Mouse (Mus musculus) midbrain, embryonic 11.5 days (tissue): Measurements from ENCODE around the gene Vps13d. TPM values are rescaled to one million over a fixed set of nuclear protein-coding genes. Genes with fewer than 3 reads are reported as not detected.

ENCODE experiments used
- ATAC-seq: fragments of 200-750 bp; cut with Nextera tagmentation; 2 replicates; pipeline ENCODE4 v1.8.0; 2017; ENCODE audit warnings: moderate TSS enrichment, moderate library complexity; ENCODE audit not compliant: low FRiP score
- DNase-seq: peaks from one replicate; pipeline ENCODE4 v3.0.0; 2015; ENCODE audit warnings: low spot score; ENCODE audit errors: missing footprints
- H3K27ac ChIP-seq: fragments of 300-500 bp; sonication (generic); 2 replicates; pipeline ENCODE4 v1.5.1; 2014; ENCODE audit warnings: low read depth, low read length
- H3K27me3 ChIP-seq: fragments of 300-500 bp; sonication (generic); 2 replicates; pipeline ENCODE4 v1.6.1; 2014; ENCODE audit warnings: mild to moderate bottlenecking, low read length, moderate library complexity, mixed read lengths; ENCODE audit not compliant: control insufficient read depth, insufficient read depth
- H3K36me3 ChIP-seq: fragments of 300-500 bp; sonication (generic); 2 replicates; pipeline ENCODE4 v1.6.1; 2014; ENCODE audit warnings: mild to moderate bottlenecking, low read length, moderate library complexity, mixed read lengths; ENCODE audit not compliant: control insufficient read depth, insufficient read depth
- H3K4me1 ChIP-seq: fragments of 300-500 bp; sonication (generic); 2 replicates; pipeline ENCODE4 v1.6.1; 2014; ENCODE audit warnings: low read length; ENCODE audit not compliant: control insufficient read depth, insufficient read depth
- H3K4me2 ChIP-seq: fragments of 300-500 bp; sonication (generic); 2 replicates; pipeline ENCODE4 v1.6.1; 2014; ENCODE audit warnings: mild to moderate bottlenecking, moderate library complexity
- H3K4me3 ChIP-seq: fragments of 300-500 bp; sonication (generic); 2 replicates; pipeline ENCODE4 v1.5.1; 2014; ENCODE audit warnings: low read depth, low read length
- H3K9ac ChIP-seq: fragments of 300-500 bp; sonication (generic); 2 replicates; pipeline ENCODE4 v1.6.1; 2014; ENCODE audit warnings: low read length
- H3K9me3 ChIP-seq: fragments of 300-500 bp; sonication (generic); 2 replicates; pipeline ENCODE4 v1.6.1; 2016; ENCODE audit warnings: low read length; ENCODE audit not compliant: control insufficient read depth
- WGBS: fragments of 180-500 bp; shearing (Covaris S2); extraction: QIAGEN DNeasy Blood & Tissue Kit; methylation state at CpG from one replicate; pipeline ENCODE4 v1.1.7; 2014; 5-methylcytosine and 5-hydroxymethylcytosine counted together
- polyA plus RNA-seq: library from polyadenylated mRNA; unstranded; fragments of >200 nt; fragmentation: Nextera tagmentation; extraction: Ambion mirVana; gene quantifications from 2 replicates; pipeline ENCODE4 v1.2.1, GENCODE M21; 2014

Gene Vps13d
- polyA plus RNA-seq, 1 experiment from 2014 or later, result 8.7 TPM

- no peak for DNase-seq
- H3K4me1 ChIP-seq, result no peaks in the 10 kb centered on the region
- WGBS, result 73% methylated on average over 1 of the region's 1 CpGs
Measured at GRCm38 (mm10) chr4:144995826-144996225, 199.0 kb downstream of the Vps13d start.

GRCm38 (mm10) chr4:144993047-144993917 lies 201.5 kb downstream of the Vps13d start:
- no peaks in the 10 kb centered on the region for H3K9me3 ChIP-seq
- 74% methylated on average over 9 of the region's 9 CpGs for WGBS
- no peak overlapping the region for H3K4me3 ChIP-seq
- no peaks in the 10 kb centered on the region for H3K36me3 ChIP-seq
- no peaks in the 10 kb centered on the region for H3K27me3 ChIP-seq
- no peak overlapping the region for H3K4me2 ChIP-seq
- no peak overlapping the region for H3K9ac ChIP-seq
- DNase-seq, result no peak
- no peaks in the 10 kb centered on the region for H3K4me1 ChIP-seq
- H3K27ac ChIP-seq, result no peak overlapping the region
- no peak for ATAC-seq

More at GRCm38 (mm10) chr4:144995826-144996225, 199.0 kb downstream of the Vps13d start:
- H3K27me3 ChIP-seq, result no peaks in the 10 kb centered on the region
- no peak overlapping the region for H3K4me3 ChIP-seq
- H3K36me3 ChIP-seq, result no peaks in the 10 kb centered on the region
- H3K9ac ChIP-seq, result no peak overlapping the region
- ATAC-seq, result no peak
- H3K4me2 ChIP-seq, result no peak overlapping the region
- no peaks in the 10 kb centered on the region for H3K9me3 ChIP-seq
- no peak overlapping the region for H3K27ac ChIP-seq

DNA sequence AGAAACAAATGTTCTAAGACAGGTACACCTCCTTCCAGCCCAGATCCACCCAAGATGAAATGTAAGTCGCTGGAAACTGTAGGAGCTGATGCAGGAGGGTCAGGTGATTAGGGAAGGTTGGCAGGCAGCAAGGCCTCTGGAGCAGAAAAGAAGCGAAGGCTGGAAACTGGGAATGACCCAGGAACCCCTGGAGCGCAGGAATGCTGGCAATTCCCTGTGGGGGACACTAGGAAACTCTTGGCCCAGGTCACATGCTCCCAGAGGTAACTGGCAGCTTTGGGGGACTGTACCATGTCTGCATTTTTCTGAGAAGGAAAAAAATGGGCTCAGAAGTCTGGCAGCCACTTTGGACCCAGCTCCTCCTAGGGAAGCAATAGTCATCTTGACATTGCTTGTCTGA lies 202.4 kb downstream of the Vps13d start:
- no peak for ATAC-seq
- Histone ChIP-seq H3K4me3 (no peak overlapping the region), H3K27ac (no peak overlapping the region), H3K9ac (no peak overlapping the region), H3K4me1 (no peaks in the 10 kb centered on the region), H3K27me3 (no peaks in the 10 kb centered on the region), H3K4me2 (no peak overlapping the region), H3K36me3 (no peaks in the 10 kb centered on the region), H3K9me3 (no peaks in the 10 kb centered on the region)
- 14% methylated on average over 3 of the region's 3 CpGs for WGBS
- DNase-seq, result no peak

- Histone ChIP-seq H3K4me1 (no peaks in the 10 kb centered on the region), H3K36me3 (no peaks in the 10 kb centered on the region), H3K9ac (no peak overlapping the region), H3K4me2 (no peak overlapping the region), H3K4me3 (no peak overlapping the region), H3K9me3 (no peaks in the 10 kb centered on the region), H3K27ac (no peak overlapping the region), H3K27me3 (no peaks in the 10 kb centered on the region)
- ATAC-seq (peak; percentile 26; the same call in 1 of the 2 replicates), DNase-seq (no peak)
- 79% methylated on average over 5 of the region's 5 CpGs for WGBS
Measured at GRCm38 (mm10) chr4:144988443-144989206, 206.2 kb downstream of the Vps13d start.

GRCm38 (mm10) chr4:144986016-144986805 lies 208.6 kb downstream of the Vps13d start:
- H3K27me3 ChIP-seq, result no peaks in the 10 kb centered on the region
- ATAC-seq, result no peak
- H3K9me3 ChIP-seq, result no peaks in the 10 kb centered on the region
- 95% methylated on average over 7 of the region's 7 CpGs for WGBS
- no peak for DNase-seq
- no peak overlapping the region for H3K27ac ChIP-seq
- H3K4me3 ChIP-seq, result no peak overlapping the region
- no peak overlapping the region for H3K9ac ChIP-seq
- H3K36me3 ChIP-seq, result no peaks in the 10 kb centered on the region
- H3K4me1 ChIP-seq, result 0 out of 2 replicates have a peak, but pooled peaks cover 2% of the 10 kb centered on the region
- H3K4me2 ChIP-seq, result no peak overlapping the region

DNA sequence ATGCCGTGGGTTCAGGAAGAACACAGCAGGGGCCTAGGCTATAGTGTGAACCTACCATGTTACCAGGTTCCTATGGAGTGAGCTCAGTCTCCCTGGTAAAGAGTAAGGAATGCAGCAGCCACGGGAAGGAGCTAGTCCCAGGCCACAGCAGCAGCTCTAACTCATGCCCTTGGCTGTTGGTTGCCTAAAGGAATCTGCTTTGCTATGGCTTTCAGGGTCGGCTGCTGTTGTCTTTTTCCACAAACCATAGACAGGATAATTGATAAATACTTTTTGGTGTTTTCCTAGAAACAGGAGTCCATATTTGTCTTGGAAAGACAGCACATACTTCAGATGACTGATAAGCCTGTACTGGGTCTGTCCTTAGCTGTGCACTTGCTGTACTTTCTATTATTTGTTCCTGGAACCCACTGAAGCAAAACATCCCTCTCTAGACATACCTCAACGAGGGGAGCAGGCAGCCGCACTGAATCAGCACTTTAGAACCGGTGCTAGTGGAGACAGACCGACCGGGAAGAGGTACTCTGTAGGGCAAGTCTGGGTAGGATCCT lies 210.9 kb downstream of the Vps13d start:
- no peaks in the 10 kb centered on the region for H3K9me3 ChIP-seq
- WGBS, result 65% methylated on average over 8 of the region's 8 CpGs
- ATAC-seq (no peak), DNase-seq (no peak)
- no peak overlapping the region for H3K4me3 ChIP-seq
- H3K9ac ChIP-seq, result no peak overlapping the region
- no peak overlapping the region for H3K4me2 ChIP-seq
- 0 out of 2 replicates have a peak, but pooled peaks cover 2% of the 10 kb centered on the region for H3K4me1 ChIP-seq
- no peaks in the 10 kb centered on the region for H3K36me3 ChIP-seq
- no peak overlapping the region for H3K27ac ChIP-seq
- H3K27me3 ChIP-seq, result no peaks in the 10 kb centered on the region

DNA sequence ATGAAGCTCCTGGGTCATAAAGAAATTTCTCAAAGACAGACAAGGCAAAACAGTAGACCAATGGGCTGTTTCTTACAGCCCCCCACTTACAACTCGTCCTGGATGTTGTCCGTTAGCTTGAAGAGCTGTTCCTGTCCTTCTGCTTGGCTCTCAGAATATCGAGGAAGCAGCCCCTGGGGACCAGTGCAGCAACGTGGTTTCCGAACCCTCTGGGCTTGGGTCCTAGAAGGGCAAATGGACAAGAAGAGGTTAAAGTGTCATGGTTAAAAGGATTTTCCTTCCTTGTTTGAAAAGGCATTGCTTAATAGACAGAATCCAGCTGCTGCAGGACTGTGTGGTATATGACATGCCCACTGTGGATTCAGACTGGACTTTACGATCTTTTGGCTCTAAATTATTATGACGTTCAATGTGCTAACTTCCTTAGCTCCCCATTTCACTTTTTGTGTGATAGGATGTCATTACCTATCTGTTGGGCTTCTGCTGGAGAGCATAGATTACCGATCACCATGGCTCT lies 211.5 kb downstream of the Vps13d start:
- Histone ChIP-seq H3K36me3 (no peaks in the 10 kb centered on the region), H3K4me2 (no peak overlapping the region), H3K27me3 (no peaks in the 10 kb centered on the region), H3K4me3 (no peak overlapping the region), H3K4me1 (0 out of 2 replicates have a peak, but pooled peaks cover 2% of the 10 kb centered on the region), H3K27ac (no peak overlapping the region), H3K9ac (no peak overlapping the region), H3K9me3 (no peaks in the 10 kb centered on the region)
- DNase-seq (no peak), ATAC-seq (no peak)
- 72% methylated on average over 8 of the region's 8 CpGs for WGBS

DNA sequence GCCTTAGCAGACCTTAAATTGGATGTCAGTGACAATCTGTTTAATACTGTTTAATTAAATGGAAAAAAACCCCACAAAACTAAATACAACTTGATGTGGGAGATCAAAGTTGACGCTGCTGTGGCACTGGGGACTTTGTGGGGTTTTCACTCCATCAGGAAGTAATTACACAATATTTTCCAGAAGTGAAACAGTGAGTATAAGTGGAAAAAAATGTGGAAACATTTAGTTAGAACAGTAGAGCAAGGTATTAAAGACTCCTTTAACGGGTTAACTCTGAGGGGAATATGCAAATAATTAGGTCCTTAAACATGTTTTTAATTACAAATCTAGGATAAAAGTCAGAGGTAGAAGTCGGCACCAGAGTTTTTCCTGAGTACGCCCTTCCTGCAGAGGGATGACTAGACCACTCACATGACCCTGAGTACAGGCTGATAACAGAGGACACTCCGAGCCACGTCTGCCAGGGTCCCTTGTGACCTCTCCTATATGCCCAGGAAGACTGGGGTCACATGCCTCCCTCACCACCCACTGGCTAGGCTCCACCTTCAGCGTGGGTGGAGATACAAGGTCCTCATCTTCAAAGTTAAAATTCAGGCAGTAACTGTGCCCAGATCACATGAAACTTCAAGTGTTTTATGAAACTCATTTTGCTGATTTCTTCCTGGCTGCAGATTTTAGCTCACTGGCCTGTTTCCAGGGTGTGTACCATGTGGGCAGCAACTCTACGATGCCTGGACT lies 213.8 kb downstream of the Vps13d start:
- H3K9me3 ChIP-seq, result no peaks in the 10 kb centered on the region
- H3K36me3 ChIP-seq, result no peaks in the 10 kb centered on the region
- no peaks in the 10 kb centered on the region for H3K27me3 ChIP-seq
- no peak overlapping the region for H3K4me2 ChIP-seq
- H3K9ac ChIP-seq, result no peak overlapping the region
- DNase-seq, result no peak
- H3K27ac ChIP-seq, result no peak overlapping the region
- H3K4me1 ChIP-seq, result 0 out of 2 replicates have a peak, but pooled peaks cover 2% of the 10 kb centered on the region
- no peak overlapping the region for H3K4me3 ChIP-seq
- WGBS, result 66% methylated on average over 8 of the region's 8 CpGs
- no peak for ATAC-seq
